Mouse (Mus musculus): Measurements from ENCODE around the gene Ddx25. TPM values are rescaled to one million over a fixed set of nuclear protein-coding genes. Genes with fewer than 3 reads are reported as not detected.

Ddx25 gene
- total and polyA plus RNA-seq, 2 experiments from 2014 or later, result 0.14 TPM; not detected in 1

- H3K9me3 ChIP-seq (replicated peaks; ENCODE audit: control insufficient read depth, low read length), result no peaks in the 10 kb centered on the region
- H3K9ac ChIP-seq (replicated peaks; ENCODE audit: low read depth, low read length), result no peak overlapping the region
- WGBS, result 93% methylated on average over 11 of the region's 11 CpGs
- peaks cover 17% of the 10 kb centered on the region for H3K4me1 ChIP-seq (ENCODE audit: control insufficient read depth, insufficient read depth)
- H3K27ac ChIP-seq (ENCODE audit: low read depth), result no peak overlapping the region
- H3K36me3 ChIP-seq (replicated peaks; ENCODE audit: control insufficient read depth, insufficient read depth, low read length), result peaks cover 27% of the 10 kb centered on the region
- ATAC-seq (ENCODE audit: insufficient read depth, low read depth) (no peak), DNase-seq (ENCODE audit: low spot score) (no peak)
- no peak overlapping the region for H3K4me3 ChIP-seq (ENCODE audit: low read depth, low read length)
- TF ChIP-seq EP300 (IDR thresholded peaks at IDR 0.05; ENCODE audit: low read depth), result no peak
- TF ChIP-seq CTCF (IDR thresholded peaks at IDR 0.05; ENCODE audit: low read depth), result no peak
- peaks cover 20% of the 10 kb centered on the region for H3K27me3 ChIP-seq (ENCODE audit: control insufficient read depth, insufficient read depth, low read length)
- H3K4me2 ChIP-seq (ENCODE audit: low read depth, low read length), result no peak overlapping the region
Measured at GRCm38 (mm10) chr9:35561076-35561475, 2.7 kb upstream of the Ddx25 start.

GRCm38 (mm10) chr9:35559009-35559890, 922 bp upstream of the Ddx25 start:
- TF ChIP-seq EP300 (IDR thresholded peaks at IDR 0.05; ENCODE audit: low read depth) (no peak), CTCF (IDR thresholded peaks at IDR 0.05; ENCODE audit: low read depth) (no peak)
- H3K4me1 ChIP-seq (ENCODE audit: control insufficient read depth, insufficient read depth), result peaks cover 9% of the 10 kb centered on the region
- ATAC-seq (ENCODE audit: insufficient read depth, low read depth) (peak; percentile 79; the same call in 1 of the 2 replicates), DNase-seq (ENCODE audit: low spot score) (peak; percentile 79)
- H3K36me3 ChIP-seq (replicated peaks; ENCODE audit: control insufficient read depth, insufficient read depth, low read length), result peaks cover 12% of the 10 kb centered on the region; the same call in 1 of the 2 replicates
- H3K4me2 ChIP-seq (ENCODE audit: low read depth, low read length), result peak overlapping the region; percentile 100
- H3K27ac ChIP-seq (ENCODE audit: low read depth), result peak overlapping the region; percentile 5; the same call in 1 of the 2 replicates
- H3K9me3 ChIP-seq (replicated peaks; ENCODE audit: control insufficient read depth, low read length), result no peaks in the 10 kb centered on the region
- peak overlapping the region; percentile 63 for H3K4me3 ChIP-seq (ENCODE audit: low read depth, low read length)
- peak overlapping the region; percentile 45 for H3K9ac ChIP-seq (replicated peaks; ENCODE audit: low read depth, low read length)
- peaks cover 20% of the 10 kb centered on the region for H3K27me3 ChIP-seq (ENCODE audit: control insufficient read depth, insufficient read depth, low read length)
- 2% methylated on average over 31 of the region's 31 CpGs for WGBS

DNA sequence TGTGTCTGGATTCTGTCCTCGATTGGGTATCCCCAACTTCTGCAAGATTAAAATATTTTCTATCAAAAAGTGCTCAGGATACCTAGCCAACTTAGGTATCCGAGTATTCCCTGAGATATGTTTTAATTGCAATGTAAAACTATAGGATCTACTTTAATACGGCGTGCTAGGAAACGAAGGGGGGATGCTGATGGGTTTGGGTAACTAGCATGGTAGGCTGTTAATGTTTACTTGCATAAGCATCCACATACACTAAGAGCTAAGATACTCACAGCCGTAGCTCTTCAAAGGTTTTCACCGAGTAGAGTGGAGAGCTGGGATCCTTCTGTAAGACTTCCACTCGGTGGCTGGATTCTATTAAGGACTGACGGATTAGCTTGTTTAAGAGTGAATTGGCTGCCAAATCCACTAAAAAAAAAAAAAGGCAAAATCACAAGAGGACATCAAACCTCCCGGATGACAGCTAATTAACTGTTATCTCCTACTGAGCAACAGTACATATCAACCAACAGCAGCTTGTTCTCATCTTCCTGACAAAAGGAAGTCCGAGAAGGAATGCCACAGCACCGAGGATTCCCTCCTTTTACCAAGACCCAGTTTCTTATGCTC, 1.7 kb downstream of the Ddx25 start:
- H3K27me3 ChIP-seq (ENCODE audit: control insufficient read depth, insufficient read depth, low read length), result peaks cover 20% of the 10 kb centered on the region
- H3K4me3 ChIP-seq (ENCODE audit: low read depth, low read length), result no peak overlapping the region
- ATAC-seq (ENCODE audit: insufficient read depth, low read depth) (no peak), DNase-seq (ENCODE audit: low spot score) (no peak)
- peaks cover 9% of the 10 kb centered on the region; the same call in 1 of the 2 replicates for H3K36me3 ChIP-seq (replicated peaks; ENCODE audit: control insufficient read depth, insufficient read depth, low read length)
- H3K4me1 ChIP-seq (ENCODE audit: control insufficient read depth, insufficient read depth), result peaks cover 9% of the 10 kb centered on the region
- H3K9me3 ChIP-seq (replicated peaks; ENCODE audit: control insufficient read depth, low read length), result no peaks in the 10 kb centered on the region
- 44% methylated on average over 12 of the region's 12 CpGs for WGBS
- no peak overlapping the region for H3K27ac ChIP-seq (ENCODE audit: low read depth)
- no peak overlapping the region for H3K4me2 ChIP-seq (ENCODE audit: low read depth, low read length)
- TF ChIP-seq EP300 (IDR thresholded peaks at IDR 0.05; ENCODE audit: low read depth) (no peak), CTCF (IDR thresholded peaks at IDR 0.05; ENCODE audit: low read depth) (no peak)
- H3K9ac ChIP-seq (replicated peaks; ENCODE audit: low read depth, low read length), result no peak overlapping the region

DNA sequence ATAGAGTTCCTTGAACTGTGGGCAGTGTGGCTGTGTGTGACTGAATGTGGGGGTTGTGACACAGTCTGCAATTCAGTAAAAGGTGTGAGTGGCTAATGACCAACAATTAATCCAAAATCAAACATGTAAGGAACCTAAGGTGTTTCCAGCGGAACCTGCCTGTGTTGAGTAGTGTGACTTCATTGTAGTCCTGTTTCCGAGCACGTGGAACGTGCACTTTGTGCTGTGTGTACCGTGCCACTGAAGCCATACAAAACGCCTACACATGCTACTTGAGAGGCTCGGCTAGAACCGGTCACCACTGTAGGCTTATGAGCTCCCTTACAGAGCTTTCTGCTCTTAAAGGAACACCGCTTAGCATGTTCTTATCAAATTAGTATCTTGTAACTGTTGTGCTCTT, 9.9 kb downstream of the Ddx25 start:
- no peaks in the 10 kb centered on the region for H3K9me3 ChIP-seq (replicated peaks; ENCODE audit: control insufficient read depth, low read length)
- no peaks in the 10 kb centered on the region for H3K27me3 ChIP-seq (ENCODE audit: control insufficient read depth, insufficient read depth, low read length)
- ATAC-seq (ENCODE audit: insufficient read depth, low read depth) (no peak), DNase-seq (ENCODE audit: low spot score) (no peak)
- H3K36me3 ChIP-seq (replicated peaks; ENCODE audit: control insufficient read depth, insufficient read depth, low read length), result no peaks in the 10 kb centered on the region
- no peaks in the 10 kb centered on the region; the same call in 1 of the 2 replicates for H3K4me1 ChIP-seq (ENCODE audit: control insufficient read depth, insufficient read depth)
- TF ChIP-seq EP300 (IDR thresholded peaks at IDR 0.05; ENCODE audit: low read depth), result no peak
- TF ChIP-seq CTCF (IDR thresholded peaks at IDR 0.05; ENCODE audit: low read depth), result no peak
- H3K4me2 ChIP-seq (ENCODE audit: low read depth, low read length), result no peak overlapping the region
- H3K4me3 ChIP-seq (ENCODE audit: low read depth, low read length), result no peak overlapping the region
- no peak overlapping the region for H3K9ac ChIP-seq (replicated peaks; ENCODE audit: low read depth, low read length)
- H3K27ac ChIP-seq (ENCODE audit: low read depth), result no peak overlapping the region
- 79% methylated on average over 9 of the region's 9 CpGs for WGBS

DNA sequence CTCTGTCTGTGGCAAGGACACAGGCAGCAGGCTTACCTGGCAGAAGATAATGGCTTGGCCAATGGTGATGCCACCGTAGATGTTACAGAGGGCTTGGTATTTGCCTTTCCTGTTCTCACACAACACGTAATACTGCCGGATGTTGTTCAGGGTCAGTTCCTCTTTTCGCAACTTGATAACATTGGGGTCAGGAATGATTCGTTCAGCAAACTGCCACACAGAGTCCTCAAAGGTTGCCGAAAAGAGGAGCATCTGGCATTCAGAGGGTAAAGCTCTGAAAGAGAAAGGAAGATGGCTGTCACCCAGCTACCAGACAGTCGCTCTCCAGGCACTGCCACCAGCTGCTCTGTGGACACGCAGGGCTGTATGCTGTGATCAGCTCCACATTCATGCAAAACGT, 11.6 kb downstream of the Ddx25 start:
- Histone ChIP-seq H3K9me3 (replicated peaks; ENCODE audit: control insufficient read depth, low read length) (no peaks in the 10 kb centered on the region), H3K27ac (ENCODE audit: low read depth) (no peak overlapping the region), H3K4me2 (ENCODE audit: low read depth, low read length) (no peak overlapping the region), H3K4me3 (ENCODE audit: low read depth, low read length) (no peak overlapping the region), H3K4me1 (ENCODE audit: control insufficient read depth, insufficient read depth) (no peaks in the 10 kb centered on the region; the same call in 1 of the 2 replicates), H3K9ac (replicated peaks; ENCODE audit: low read depth, low read length) (no peak overlapping the region), H3K36me3 (replicated peaks; ENCODE audit: control insufficient read depth, insufficient read depth, low read length) (no peaks in the 10 kb centered on the region), H3K27me3 (ENCODE audit: control insufficient read depth, insufficient read depth, low read length) (no peaks in the 10 kb centered on the region)
- TF ChIP-seq EP300 (IDR thresholded peaks at IDR 0.05; ENCODE audit: low read depth) (no peak), CTCF (IDR thresholded peaks at IDR 0.05; ENCODE audit: low read depth) (no peak)
- WGBS, result 59% methylated on average over 9 of the region's 9 CpGs
- DNase-seq (ENCODE audit: low spot score) (no peak), ATAC-seq (ENCODE audit: insufficient read depth, low read depth) (no peak)
